Mouse (Mus musculus) small intestine, adult 2 months (tissue): Measurements from ENCODE around the gene Fbrs.

Experiments used
- CTCF ChIP-seq: fragments of 200-500 bp; IDR thresholded peaks from 2 replicates; pipeline ENCODE4 v1.5.1; 2012; ENCODE audit warnings: low read depth, mild to moderate bottlenecking, control low read depth, inconsistent platforms, low read length, moderate library complexity, mixed read lengths; ENCODE audit not compliant: insufficient replicate concordance, insufficient read length; ENCODE audit errors: extremely low read depth
- POLR2A ChIP-seq: fragments of 200-500 bp; IDR thresholded peaks from 2 replicates; pipeline ENCODE4 v1.6.1; 2012; ENCODE audit warnings: low read depth, mild to moderate bottlenecking, control low read depth, inconsistent platforms, low read length, moderate library complexity

DNA sequence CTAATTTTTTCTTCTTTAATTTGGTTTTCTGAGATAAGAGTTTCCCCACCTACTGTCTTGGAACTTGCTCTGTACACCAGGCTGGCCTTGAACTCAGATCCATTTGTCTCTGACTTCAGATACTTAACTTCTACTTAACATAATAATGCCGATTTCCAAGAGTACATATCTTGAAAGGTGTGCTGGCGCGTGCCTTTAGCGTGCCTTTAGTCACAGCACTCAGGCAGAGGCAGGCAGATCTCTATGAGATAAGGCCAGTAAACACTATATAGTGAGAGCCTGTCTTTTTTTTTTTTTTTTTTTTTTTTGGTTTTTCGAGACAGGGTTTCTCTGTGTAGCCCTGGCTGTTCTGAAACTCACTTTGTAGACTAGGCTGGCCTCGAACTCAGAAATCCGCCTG lies 37.3 kb downstream of the Fbrs start:
- no peak for TF ChIP-seq POLR2A
- no peak for TF ChIP-seq CTCF
